Mouse (Mus musculus): ENCODE results near the gene Gm28047. TPM values are rescaled to one million over a fixed set of nuclear protein-coding genes. Genes with fewer than 3 reads are reported as not detected.

The Gm28047 gene
- polyA plus RNA-seq, 2 experiments, result not detected

GRCm38 (mm10) chr15:102533926-102534325, 90.9 kb downstream of the Gm28047 start:
- 81% methylated on average over 7 of the region's 7 CpGs for WGBS
- Histone ChIP-seq H3K4me1 (ENCODE audit: control insufficient read depth, insufficient read depth, low read length) (no peaks in the 10 kb centered on the region), H3K27me3 (ENCODE audit: control insufficient read depth, insufficient read depth, low read length) (no peaks in the 10 kb centered on the region), H3K36me3 (ENCODE audit: control insufficient read depth, insufficient read depth, low read length) (peaks cover 82% of the 10 kb centered on the region), H3K4me3 (replicated peaks; ENCODE audit: low read length) (no peak overlapping the region), H3K27ac (replicated peaks; ENCODE audit: low read depth, low read length) (no peak overlapping the region), H3K9ac (ENCODE audit: low read depth, low read length, severe bottlenecking) (no peak overlapping the region), H3K4me2 (replicated peaks; ENCODE audit: low read depth, low read length, severe bottlenecking) (no peak overlapping the region), H3K9me3 (ENCODE audit: control insufficient read depth, low read length) (no peaks in the 10 kb centered on the region)
- TF ChIP-seq POLR2A (IDR thresholded peaks at IDR 0.05; ENCODE audit: borderline replicate concordance, extremely low read depth, insufficient read depth, insufficient read length), result no peak
- ATAC-seq (ENCODE audit: low FRiP score, low read depth) (no peak), DNase-seq (ENCODE audit: low spot score) (no peak)

- H3K4me1 ChIP-seq (ENCODE audit: control insufficient read depth, insufficient read depth, low read length), result no peaks in the 10 kb centered on the region
- no peaks in the 10 kb centered on the region for H3K27me3 ChIP-seq (ENCODE audit: control insufficient read depth, insufficient read depth, low read length)
- no peak overlapping the region for H3K9ac ChIP-seq (ENCODE audit: low read depth, low read length, severe bottlenecking)
- peaks cover 89% of the 10 kb centered on the region for H3K36me3 ChIP-seq (ENCODE audit: control insufficient read depth, insufficient read depth, low read length)
- DNase-seq (ENCODE audit: low spot score) (no peak), ATAC-seq (ENCODE audit: low FRiP score, low read depth) (no peak)
- TF ChIP-seq POLR2A (IDR thresholded peaks at IDR 0.05; ENCODE audit: borderline replicate concordance, extremely low read depth, insufficient read depth, insufficient read length), result no peak
- 88% methylated on average over 3 of the region's 3 CpGs for WGBS
- no peak overlapping the region for H3K27ac ChIP-seq (replicated peaks; ENCODE audit: low read depth, low read length)
- H3K4me3 ChIP-seq (replicated peaks; ENCODE audit: low read length), result no peak overlapping the region
- no peak overlapping the region for H3K4me2 ChIP-seq (replicated peaks; ENCODE audit: low read depth, low read length, severe bottlenecking)
- H3K9me3 ChIP-seq (ENCODE audit: control insufficient read depth, low read length), result no peaks in the 10 kb centered on the region
These were observed 92.6 kb downstream of the Gm28047 start for GRCm38 (mm10) chr15:102532106-102532900.

GRCm38 (mm10) chr15:102531586-102531985, 93.3 kb downstream of the Gm28047 start:
- ATAC-seq (ENCODE audit: low FRiP score, low read depth) (no peak), DNase-seq (ENCODE audit: low spot score) (no peak)
- peaks cover 85% of the 10 kb centered on the region for H3K36me3 ChIP-seq (ENCODE audit: control insufficient read depth, insufficient read depth, low read length)
- no peaks in the 10 kb centered on the region for H3K4me1 ChIP-seq (ENCODE audit: control insufficient read depth, insufficient read depth, low read length)
- no peaks in the 10 kb centered on the region for H3K9me3 ChIP-seq (ENCODE audit: control insufficient read depth, low read length)
- H3K4me2 ChIP-seq (replicated peaks; ENCODE audit: low read depth, low read length, severe bottlenecking), result no peak overlapping the region
- no peak overlapping the region for H3K4me3 ChIP-seq (replicated peaks; ENCODE audit: low read length)
- no peaks in the 10 kb centered on the region for H3K27me3 ChIP-seq (ENCODE audit: control insufficient read depth, insufficient read depth, low read length)
- TF ChIP-seq POLR2A (IDR thresholded peaks at IDR 0.05; ENCODE audit: borderline replicate concordance, extremely low read depth, insufficient read depth, insufficient read length), result no peak
- 69% methylated on average over 4 of the region's 4 CpGs for WGBS
- no peak overlapping the region for H3K9ac ChIP-seq (ENCODE audit: low read depth, low read length, severe bottlenecking)
- H3K27ac ChIP-seq (replicated peaks; ENCODE audit: low read depth, low read length), result no peak overlapping the region

- Histone ChIP-seq H3K4me3 (replicated peaks; ENCODE audit: low read length) (no peak overlapping the region), H3K4me1 (ENCODE audit: control insufficient read depth, insufficient read depth, low read length) (no peaks in the 10 kb centered on the region), H3K36me3 (ENCODE audit: control insufficient read depth, insufficient read depth, low read length) (peaks cover 85% of the 10 kb centered on the region), H3K4me2 (replicated peaks; ENCODE audit: low read depth, low read length, severe bottlenecking) (no peak overlapping the region), H3K27ac (replicated peaks; ENCODE audit: low read depth, low read length) (no peak overlapping the region), H3K9me3 (ENCODE audit: control insufficient read depth, low read length) (no peaks in the 10 kb centered on the region), H3K9ac (ENCODE audit: low read depth, low read length, severe bottlenecking) (no peak overlapping the region), H3K27me3 (ENCODE audit: control insufficient read depth, insufficient read depth, low read length) (no peaks in the 10 kb centered on the region)
- WGBS, result 90% methylated on average over 4 of the region's 4 CpGs
- ATAC-seq (ENCODE audit: low FRiP score, low read depth) (no peak), DNase-seq (ENCODE audit: low spot score) (no peak)
- TF ChIP-seq POLR2A (IDR thresholded peaks at IDR 0.05; ENCODE audit: borderline replicate concordance, extremely low read depth, insufficient read depth, insufficient read length), result no peak
These were observed 94.3 kb downstream of the Gm28047 start for GRCm38 (mm10) chr15:102530566-102530965.

- 96% methylated on average over 1 of the region's 1 CpGs for WGBS
These were observed 96.5 kb downstream of the Gm28047 start for GRCm38 (mm10) chr15:102528396-102528795.

More at GRCm38 (mm10) chr15:102528396-102528795, 96.5 kb downstream of the Gm28047 start:
- Histone ChIP-seq H3K9ac (ENCODE audit: low read depth, low read length, severe bottlenecking) (no peak overlapping the region), H3K4me3 (replicated peaks; ENCODE audit: low read length) (no peak overlapping the region), H3K9me3 (ENCODE audit: control insufficient read depth, low read length) (no peaks in the 10 kb centered on the region), H3K27me3 (ENCODE audit: control insufficient read depth, insufficient read depth, low read length) (no peaks in the 10 kb centered on the region), H3K4me1 (ENCODE audit: control insufficient read depth, insufficient read depth, low read length) (no peaks in the 10 kb centered on the region), H3K36me3 (ENCODE audit: control insufficient read depth, insufficient read depth, low read length) (peaks cover 81% of the 10 kb centered on the region), H3K4me2 (replicated peaks; ENCODE audit: low read depth, low read length, severe bottlenecking) (no peak overlapping the region), H3K27ac (replicated peaks; ENCODE audit: low read depth, low read length) (no peak overlapping the region)
- no peak for TF ChIP-seq POLR2A (IDR thresholded peaks at IDR 0.05; ENCODE audit: borderline replicate concordance, extremely low read depth, insufficient read depth, insufficient read length)
- ATAC-seq (ENCODE audit: low FRiP score, low read depth) (no peak), DNase-seq (ENCODE audit: low spot score) (no peak)
